Mouse (Mus musculus) testis, postnatal 10 days (tissue): ENCODE results near the gene Lsmem1.

Experiments
- DNase-seq: peaks from one replicate; pipeline ENCODE4 v3.0.0; 2021; ENCODE audit warnings: low spot score

Lsmem1 gene

GRCm38 (mm10) chr12:40140706-40141105 lies 58.6 kb downstream of the Lsmem1 start:
- DNase-seq = no peak

- no peak for DNase-seq
Measured at GRCm38 (mm10) chr12:40139484-40140245, 59.6 kb downstream of the Lsmem1 start.

- no peak for DNase-seq
Measured at GRCm38 (mm10) chr12:40134529-40134928, 64.8 kb downstream of the Lsmem1 start.

- peak; percentile 50 for DNase-seq
Measured at GRCm38 (mm10) chr12:40133573-40134271, 65.6 kb downstream of the Lsmem1 start, which contains the start of gene Scin. Gene Scin (minus strand): TSS chr12:40134228.

GRCm38 (mm10) chr12:40133194-40133572 lies 66.1 kb downstream of the Lsmem1 start:
- DNase-seq = no peak
